Mouse (Mus musculus) large intestine, adult 2 months (tissue): ENCODE data around the gene Wfdc1. TPM values are rescaled to one million over a fixed set of nuclear protein-coding genes. Genes with fewer than 3 reads are reported as not detected.

Experiments used
- DNase-seq: peaks from one replicate; pipeline ENCODE4 v3.0.0-alpha.2; 2012; ENCODE audit warnings: low read depth, low spot score
- WGBS: fragments of 180-500 bp; shearing (Covaris S2); methylation state at CpG from one replicate; pipeline ENCODE4 v1.1.7; 2018; 5-methylcytosine and 5-hydroxymethylcytosine counted together
- polyA plus RNA-seq: library from polyadenylated mRNA; depleted of rRNA; stranded (reverse); fragments of >200 nt; gene quantifications from 2 replicates; pipeline ENCODE4 v1.2.3, GENCODE M21; 2012

The Wfdc1 gene
- polyA plus RNA-seq, 1 experiment: 26.8 TPM

- WGBS: 94% methylated on average over 5 of the region's 5 CpGs
- no peak for DNase-seq
Measured at GRCm38 (mm10) chr8:119675457-119675856, 9.3 kb downstream of the Wfdc1 start.

- 2% methylated on average over 8 of the region's 8 CpGs for WGBS
- no peak for DNase-seq
Measured at GRCm38 (mm10) chr8:119676389-119676788, 10.2 kb downstream of the Wfdc1 start.

GRCm38 (mm10) chr8:119678138-119678843 is 12.1 kb downstream of the Wfdc1 start:
- 15% methylated on average over 18 of the region's 18 CpGs for WGBS
- DNase-seq: no peak

- 68% methylated on average over 14 of the region's 14 CpGs for WGBS
- no peak for DNase-seq
Measured at GRCm38 (mm10) chr8:119679184-119679583, 13.0 kb downstream of the Wfdc1 start.

GRCm38 (mm10) chr8:119690602-119691001 is 24.4 kb downstream of the Wfdc1 start:
- DNase-seq: no peak
- 54% methylated on average over 6 of the region's 6 CpGs for WGBS

GRCm38 (mm10) chr8:119691989-119692388 is 25.8 kb downstream of the Wfdc1 start:
- 63% methylated on average over 4 of the region's 4 CpGs for WGBS
- no peak for DNase-seq

- DNase-seq: no peak
- 61% methylated on average over 7 of the region's 7 CpGs for WGBS
Measured at GRCm38 (mm10) chr8:119694696-119695095, 28.5 kb downstream of the Wfdc1 start.

GRCm38 (mm10) chr8:119697163-119697562 is 31.0 kb downstream of the Wfdc1 start:
- 81% methylated on average over 2 of the region's 2 CpGs for WGBS
- no peak for DNase-seq

- 4% methylated on average over 12 of the region's 12 CpGs for WGBS
- DNase-seq: no peak
Measured at GRCm38 (mm10) chr8:119698960-119699359, 32.8 kb downstream of the Wfdc1 start.

GRCm38 (mm10) chr8:119699549-119700134 is 33.5 kb downstream of the Wfdc1 start, which contains the start of gene Atp2c2:
TSS of gene Atp2c2 (plus strand) at chr8:119700009.
- no peak for DNase-seq

GRCm38 (mm10) chr8:119702965-119703364 is 36.8 kb downstream of the Wfdc1 start:
- DNase-seq: no peak
- WGBS: 22% methylated on average over 7 of the region's 7 CpGs

More at GRCm38 (mm10) chr8:119699549-119700134, 33.5 kb downstream of the Wfdc1 start, which contains the start of gene Atp2c2:
- 5% methylated on average over 26 of the region's 26 CpGs for WGBS

GRCm38 (mm10) chr8:119707146-119707545 is 41.0 kb downstream of the Wfdc1 start:
- 85% methylated on average over 9 of the region's 9 CpGs for WGBS
- no peak for DNase-seq

GRCm38 (mm10) chr8:119708471-119708870 is 42.3 kb downstream of the Wfdc1 start:
- 91% methylated on average over 8 of the region's 8 CpGs for WGBS
- no peak for DNase-seq

- no peak for DNase-seq
Measured at GRCm38 (mm10) chr8:119708878-119709702, 42.9 kb downstream of the Wfdc1 start.

GRCm38 (mm10) chr8:119709703-119710093 is 43.5 kb downstream of the Wfdc1 start:
- DNase-seq: no peak
- WGBS: 75% methylated on average over 11 of the region's 11 CpGs

More at GRCm38 (mm10) chr8:119708878-119709702, 42.9 kb downstream of the Wfdc1 start:
- WGBS: 51% methylated on average over 14 of the region's 14 CpGs

- no peak for DNase-seq
- 59% methylated on average over 6 of the region's 6 CpGs for WGBS
Measured at GRCm38 (mm10) chr8:119712226-119712625, 46.1 kb downstream of the Wfdc1 start.

GRCm38 (mm10) chr8:119713421-119713820 is 47.3 kb downstream of the Wfdc1 start:
- 94% methylated on average over 5 of the region's 5 CpGs for WGBS
- no peak for DNase-seq

GRCm38 (mm10) chr8:119715221-119715620 is 49.1 kb downstream of the Wfdc1 start:
- DNase-seq: no peak
- WGBS: 10% methylated on average over 12 of the region's 12 CpGs

GRCm38 (mm10) chr8:119716730-119717299 is 50.6 kb downstream of the Wfdc1 start:
- DNase-seq: no peak

GRCm38 (mm10) chr8:119717765-119718164 is 51.6 kb downstream of the Wfdc1 start:
- 62% methylated on average over 9 of the region's 9 CpGs for WGBS
- DNase-seq: no peak
